Mouse (Mus musculus) C2C12 (cell line): Measurements from ENCODE around the gene Ptcra. TPM values are rescaled to one million over a fixed set of nuclear protein-coding genes. Genes with fewer than 3 reads are reported as not detected.

Experiments
- H3K27me3 ChIP-seq: one replicate; pipeline ENCODE4 v1.6.1; 2011; ENCODE audit not compliant: control insufficient read depth, insufficient read depth, insufficient read length
- H3K36me3 ChIP-seq: one replicate; pipeline ENCODE4 v1.6.1; 2011; ENCODE audit not compliant: control insufficient read depth, insufficient read depth
- H3K4me3 ChIP-seq: one replicate; pipeline ENCODE4 v1.5.1; 2011; ENCODE audit warnings: mild to moderate bottlenecking, control low read depth; ENCODE audit not compliant: poor library complexity, insufficient read depth, severe bottlenecking
- H3K79me2 ChIP-seq: one replicate; pipeline ENCODE4 v1.6.1; 2011; ENCODE audit not compliant: control insufficient read depth, insufficient read depth
- H3K79me3 ChIP-seq: one replicate; pipeline ENCODE4 v1.6.1; 2011; ENCODE audit warnings: low read depth, control low read depth
- H3ac ChIP-seq: one replicate; pipeline ENCODE3; 2011; ENCODE audit warnings: low read depth; ENCODE audit not compliant: control insufficient read depth, insufficient read length
- CEBPB ChIP-seq: IDR thresholded peaks from one replicate; pipeline ENCODE4 v1.6.1; 2011; ENCODE audit warnings: low read depth, mild to moderate bottlenecking, control low read depth, moderate library complexity
- CTCF ChIP-seq: IDR thresholded peaks from one replicate; pipeline ENCODE4 v1.5.1; 2011; ENCODE audit not compliant: control insufficient read depth, insufficient read depth, insufficient read length
- FOSL1 ChIP-seq: IDR thresholded peaks from one replicate; pipeline ENCODE4 v1.8.0; 2011; ENCODE audit warnings: mild to moderate bottlenecking, low read length; ENCODE audit not compliant: poor library complexity, insufficient read depth, severe bottlenecking
- MAX ChIP-seq: IDR thresholded peaks from one replicate; pipeline ENCODE4 v1.6.1; 2011; ENCODE audit warnings: mild to moderate bottlenecking, control low read depth
- MYOD1 ChIP-seq: IDR thresholded peaks from one replicate; pipeline ENCODE4 v1.6.1; 2011; ENCODE audit warnings: low read depth; ENCODE audit not compliant: control insufficient read depth, insufficient read length
- MYOG ChIP-seq: IDR thresholded peaks from one replicate; pipeline ENCODE4 v1.6.1; 2011; ENCODE audit not compliant: control insufficient read depth, insufficient read length; ENCODE audit errors: extremely low read depth
- USF1 ChIP-seq: IDR thresholded peaks from one replicate; pipeline ENCODE4 v1.6.1; 2011; ENCODE audit warnings: low read depth, mild to moderate bottlenecking, control low read depth, moderate library complexity
- polyA plus RNA-seq: library from polyadenylated mRNA; unstranded; fragments of >200 nt; fragmentation: generic; extraction: Trizol; gene quantifications from one replicate; pipeline ENCODE4 v1.2.1, GENCODE M21; 2012; ENCODE audit warnings: missing spikeins

Gene Ptcra
- polyA plus RNA-seq, 1 experiment, result 0.06 TPM

GRCm38 (mm10) chr17:46782341-46783221 lies 19.1 kb upstream of the Ptcra start, which contains the start of gene Rpl7l1:
Rpl7l1 (minus strand) TSS chr17:46782672.
- Histone ChIP-seq H3K36me3 (peaks cover 40% of the 10 kb centered on the region), H3K27me3 (no peaks in the 10 kb centered on the region), H3K79me2 (peaks cover 50% of the 10 kb centered on the region), H3K4me3 (peak within 1 kb of the TSS; percentile 60), H3ac (peak within 1 kb of the TSS; percentile 97), H3K79me3 (peaks cover 34% of the 10 kb centered on the region)
- peak; percentile 49 for TF ChIP-seq MAX
- no peak for TF ChIP-seq FOSL1

GRCm38 (mm10) chr17:46781876-46782275 lies 18.4 kb upstream of the Ptcra start:
- TF ChIP-seq CTCF (no peak), FOSL1 (no peak), CEBPB (no peak), MYOD1 (no peak), MAX (no peak), USF1 (no peak), MYOG (no peak)
- Histone ChIP-seq H3ac (peak overlapping the region; percentile 97), H3K79me3 (peaks cover 36% of the 10 kb centered on the region), H3K36me3 (peaks cover 46% of the 10 kb centered on the region), H3K27me3 (no peaks in the 10 kb centered on the region), H3K4me3 (peak overlapping the region; percentile 60), H3K79me2 (peaks cover 50% of the 10 kb centered on the region)

- no peak overlapping the region for H3ac ChIP-seq
- peaks cover 35% of the 10 kb centered on the region for H3K79me2 ChIP-seq
- no peak for TF ChIP-seq USF1
- no peak for TF ChIP-seq FOSL1
- TF ChIP-seq CTCF, result no peak
- TF ChIP-seq CEBPB, result no peak
- no peak for TF ChIP-seq MYOG
- TF ChIP-seq MYOD1, result no peak
- no peak for TF ChIP-seq MAX
- H3K36me3 ChIP-seq, result peaks cover 71% of the 10 kb centered on the region
- H3K4me3 ChIP-seq, result no peak overlapping the region
- H3K27me3 ChIP-seq, result no peaks in the 10 kb centered on the region
- H3K79me3 ChIP-seq, result peaks cover 23% of the 10 kb centered on the region
Measured at GRCm38 (mm10) chr17:46776087-46776486, 12.6 kb upstream of the Ptcra start.

- Histone ChIP-seq H3K79me3 (peaks cover 14% of the 10 kb centered on the region), H3K4me3 (no peak overlapping the region), H3ac (no peak overlapping the region), H3K79me2 (peaks cover 25% of the 10 kb centered on the region), H3K36me3 (peaks cover 60% of the 10 kb centered on the region), H3K27me3 (no peaks in the 10 kb centered on the region)
- no peak for TF ChIP-seq CTCF
- no peak for TF ChIP-seq CEBPB
- no peak for TF ChIP-seq MYOD1
- TF ChIP-seq USF1, result no peak
- TF ChIP-seq MYOG, result no peak
- TF ChIP-seq MAX, result no peak
- TF ChIP-seq FOSL1, result no peak
Measured at GRCm38 (mm10) chr17:46775070-46775469, 11.6 kb upstream of the Ptcra start.

GRCm38 (mm10) chr17:46774131-46774472 lies 10.6 kb upstream of the Ptcra start:
- Histone ChIP-seq H3K36me3 (peaks cover 51% of the 10 kb centered on the region), H3K79me2 (peaks cover 15% of the 10 kb centered on the region), H3K27me3 (no peaks in the 10 kb centered on the region), H3K4me3 (no peak overlapping the region), H3ac (no peak overlapping the region), H3K79me3 (peaks cover 6% of the 10 kb centered on the region)
- TF ChIP-seq CEBPB (no peak), CTCF (no peak), MYOD1 (no peak), FOSL1 (no peak), USF1 (no peak), MAX (no peak), MYOG (no peak)

- Histone ChIP-seq H3K79me3 (peaks cover 2% of the 10 kb centered on the region), H3K27me3 (no peaks in the 10 kb centered on the region), H3K36me3 (peaks cover 45% of the 10 kb centered on the region), H3K4me3 (peak overlapping the region; percentile 81), H3ac (peak overlapping the region; percentile 96), H3K79me2 (peaks cover 9% of the 10 kb centered on the region)
- TF ChIP-seq MYOD1 (no peak), MYOG (no peak), FOSL1 (no peak), USF1 (no peak), CTCF (no peak), CEBPB (no peak), MAX (no peak)
Measured at GRCm38 (mm10) chr17:46773278-46774130, 10.0 kb upstream of the Ptcra start.
